Mouse (Mus musculus) layer of hippocampus, postnatal 25 days (tissue): ENCODE results near the gene Fam3b. TPM values are rescaled to one million over a fixed set of nuclear protein-coding genes. Genes with fewer than 3 reads are reported as not detected.

Source experiments
- DNase-seq, 2 experiments: peaks; one replicate each; pipeline ENCODE4 v3.0.0; 2022; ENCODE audit warnings: mixed read lengths in 2 of 2, low spot score in 1 of 2; ENCODE audit errors: extremely low spot score in 1 of 2
- total RNA-seq, 2 experiments: library from RNA; stranded (reverse); gene quantifications; 2 replicates each; pipeline ENCODE4 v1.2.3; 2021

Fam3b gene
- total RNA-seq = not detected

DNA sequence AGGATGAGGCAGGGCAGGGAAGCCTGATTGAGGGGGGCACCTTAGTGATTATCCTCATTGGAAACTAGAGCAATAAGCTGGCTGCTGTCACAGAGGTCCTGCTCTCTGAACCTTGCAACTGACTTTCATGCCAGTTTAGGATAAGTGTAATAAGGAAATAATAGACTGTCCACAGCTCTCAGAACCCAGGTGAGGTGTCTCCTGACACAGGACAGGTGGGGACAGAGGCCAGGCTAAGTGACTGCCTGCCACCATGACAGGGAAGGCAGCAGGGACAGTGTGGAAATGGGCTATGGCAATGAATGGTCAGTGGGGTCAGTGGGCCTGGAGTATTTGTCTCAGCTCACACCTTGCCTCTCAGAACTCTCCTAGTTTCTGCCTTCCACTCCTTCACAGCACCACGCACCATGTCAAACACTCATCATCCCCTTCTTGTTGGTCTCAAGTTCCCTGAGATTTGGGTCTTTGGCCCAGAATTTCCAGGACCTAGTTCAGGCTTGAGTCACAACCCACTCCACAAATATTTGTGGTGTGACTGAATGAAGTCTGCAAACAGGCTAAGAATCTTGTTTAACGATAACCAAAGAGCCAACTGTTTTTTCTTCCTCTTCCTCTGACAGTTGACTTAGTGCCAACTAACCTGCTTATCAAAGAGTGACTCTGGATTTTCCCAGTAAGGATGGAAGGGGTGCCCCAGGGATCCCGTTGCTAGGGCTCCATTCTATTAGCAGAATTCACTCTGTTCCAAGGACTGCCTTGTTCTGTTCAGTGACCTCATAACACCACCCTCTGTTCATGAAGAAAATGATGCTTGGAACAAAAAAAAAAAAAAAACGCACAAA is at the start of gene Fam3b:
TSS of gene Fam3b (minus strand) at position 718 of the 842 bp plus-strand sequence.
- DNase-seq = no peak

DNA sequence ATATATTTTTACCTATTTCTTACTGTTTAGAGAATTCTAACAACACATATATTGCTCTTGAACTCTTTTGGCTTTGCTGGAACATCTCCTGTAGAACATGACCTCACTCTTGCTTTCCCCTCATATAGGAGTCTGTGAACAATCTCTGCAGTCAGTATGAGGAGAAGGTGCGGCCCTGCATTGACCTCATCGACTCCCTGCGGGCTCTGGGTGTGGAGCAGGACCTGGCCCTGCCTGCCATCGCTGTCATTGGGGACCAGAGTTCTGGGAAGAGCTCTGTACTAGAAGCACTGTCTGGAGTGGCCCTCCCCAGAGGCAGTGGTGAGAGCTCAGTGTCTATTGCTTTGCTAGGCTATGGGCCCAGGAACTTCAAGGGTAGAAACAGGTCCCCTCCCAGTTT is 29.7 kb upstream of the Fam3b start:
- no peak for DNase-seq

DNA sequence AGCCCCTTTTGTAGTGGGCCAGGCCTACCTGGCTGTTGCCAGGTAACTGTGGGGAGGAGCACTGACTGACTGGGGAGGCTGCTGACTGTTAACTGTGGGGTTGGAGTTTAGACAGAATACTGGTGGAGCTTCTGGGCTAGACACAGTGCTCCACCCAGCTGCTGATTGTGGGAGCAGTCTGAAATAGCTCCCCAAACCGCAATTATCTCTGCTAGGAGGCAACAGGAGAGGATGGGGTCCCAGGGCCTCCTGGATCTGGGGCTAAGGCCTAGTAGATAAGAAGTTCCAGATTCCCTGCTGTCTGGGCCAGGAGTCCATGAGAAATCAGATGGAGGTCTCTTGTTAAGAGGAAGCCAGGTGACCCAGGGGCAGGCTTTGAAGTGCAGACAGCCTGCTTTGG is 22.2 kb upstream of the Fam3b start:
- DNase-seq = no peak

DNA sequence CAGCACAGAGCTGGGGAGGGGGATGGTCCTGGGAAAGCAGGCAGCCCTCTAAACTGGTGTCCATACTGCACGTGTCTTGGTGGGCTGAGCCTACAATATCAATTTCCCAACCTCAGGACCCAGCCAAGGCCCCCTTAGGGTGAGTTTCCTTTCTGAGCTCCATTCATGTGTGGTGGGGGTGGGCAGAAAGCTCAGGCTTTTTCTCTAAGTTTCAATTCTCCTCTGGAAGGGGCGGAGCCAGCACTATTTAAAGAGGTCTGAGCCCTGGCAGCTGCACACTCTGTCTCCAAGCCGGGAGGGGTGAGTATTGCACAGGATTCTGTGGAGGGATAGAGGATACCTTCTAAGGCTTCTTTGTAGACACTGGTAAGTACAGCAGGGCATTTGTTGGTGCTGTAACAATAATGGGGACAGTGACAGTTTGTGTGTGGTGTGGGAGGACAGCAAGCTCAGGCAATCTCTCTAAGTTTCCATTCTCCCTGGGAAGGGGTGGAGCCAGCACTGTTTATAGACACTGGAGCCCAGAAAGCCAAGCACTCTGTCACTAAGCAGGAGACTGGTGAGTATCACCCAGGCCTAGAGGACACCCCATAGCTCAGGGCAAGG is 21.3 kb upstream of the Fam3b start:
- DNase-seq = peak in 1 of 2 experiments; percentile 16

DNA sequence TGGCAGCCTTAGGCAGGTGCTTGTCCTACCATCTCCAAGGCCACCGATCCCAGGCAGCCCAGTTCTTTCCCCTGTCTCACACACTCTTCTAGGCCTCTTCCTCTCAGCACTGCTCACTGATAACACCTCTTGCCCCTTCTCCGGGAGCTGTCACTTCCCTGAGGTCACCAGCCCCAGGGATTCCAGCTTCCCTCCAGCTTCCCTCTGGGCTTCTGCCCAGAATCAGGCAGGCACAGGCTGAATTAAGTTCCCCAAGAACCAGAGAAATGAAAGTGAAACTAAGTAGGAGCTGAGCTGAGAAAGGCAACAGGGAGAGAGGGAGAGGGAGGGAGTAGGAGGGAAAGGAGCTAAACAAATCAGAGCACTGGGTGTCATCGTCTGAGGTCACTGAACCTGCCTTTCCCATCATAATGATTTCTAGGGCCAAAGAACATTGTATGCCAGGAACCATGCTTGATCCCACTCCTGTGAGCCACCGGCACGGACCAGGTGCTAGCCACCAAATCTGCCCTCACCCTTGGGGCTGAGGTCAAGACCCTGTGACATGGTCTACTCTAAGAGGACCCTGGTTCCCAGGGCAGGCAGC is 20.4 kb upstream of the Fam3b start:
- DNase-seq = peak; percentile 6 to 19

DNA sequence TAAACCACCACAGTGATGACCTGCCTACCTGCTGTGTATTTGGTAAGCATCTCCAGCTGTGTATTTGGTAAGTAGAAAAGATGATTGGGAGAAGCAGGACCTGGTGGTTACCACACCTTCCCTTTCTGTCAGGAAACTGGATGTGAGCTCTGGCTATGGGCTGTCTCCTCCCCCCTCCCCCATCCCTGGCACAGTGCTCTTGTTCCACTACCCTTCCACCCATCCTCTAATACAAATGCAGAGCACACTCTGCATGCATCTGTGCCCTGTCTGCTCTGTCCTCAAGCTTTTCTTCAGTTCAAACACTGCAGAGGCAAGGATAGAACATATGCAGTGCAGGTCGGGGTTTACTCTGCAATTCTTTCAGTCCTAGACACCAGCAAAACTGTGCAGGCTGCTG is 19.8 kb upstream of the Fam3b start:
- DNase-seq = no peak

DNA sequence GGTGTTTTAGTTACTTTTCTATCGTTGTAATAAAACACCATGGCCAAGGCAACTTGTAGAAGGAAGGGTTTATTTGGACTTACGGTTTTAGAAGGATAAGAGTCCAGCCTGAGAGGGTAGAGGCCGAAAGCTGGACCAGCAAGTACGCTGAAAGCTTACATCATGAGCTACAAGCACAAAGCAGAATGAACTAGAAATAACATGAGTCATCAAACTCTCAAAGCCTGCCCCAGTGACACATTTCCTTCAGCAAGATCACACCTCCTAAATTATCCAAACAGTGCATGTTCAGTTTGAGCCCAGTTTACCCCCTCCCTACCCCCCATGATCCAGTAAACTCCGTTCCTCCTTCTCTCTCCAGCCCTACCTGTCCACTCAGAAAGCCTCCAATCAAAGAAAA is 19.1 kb upstream of the Fam3b start:
- no peak for DNase-seq

DNA sequence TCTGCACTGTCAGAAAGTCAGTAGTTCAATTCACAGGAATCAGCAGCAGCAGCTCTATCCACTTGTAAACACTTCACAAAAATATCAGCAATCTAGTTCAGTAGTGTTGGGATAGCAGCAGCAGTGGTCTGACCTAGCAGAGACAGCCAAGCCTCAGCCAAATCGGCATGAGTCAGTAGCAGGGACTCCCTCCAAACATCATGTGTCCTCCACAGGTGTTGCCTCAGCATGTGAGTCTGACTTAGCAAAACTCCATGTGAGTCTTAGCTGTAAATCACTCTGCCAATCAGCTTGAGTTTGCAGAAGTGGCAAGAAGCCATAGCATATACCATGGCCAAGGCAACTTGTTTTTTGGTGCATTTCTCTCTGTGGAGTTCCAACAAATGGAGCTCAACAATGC is 18.5 kb upstream of the Fam3b start:
- DNase-seq = no peak

DNA sequence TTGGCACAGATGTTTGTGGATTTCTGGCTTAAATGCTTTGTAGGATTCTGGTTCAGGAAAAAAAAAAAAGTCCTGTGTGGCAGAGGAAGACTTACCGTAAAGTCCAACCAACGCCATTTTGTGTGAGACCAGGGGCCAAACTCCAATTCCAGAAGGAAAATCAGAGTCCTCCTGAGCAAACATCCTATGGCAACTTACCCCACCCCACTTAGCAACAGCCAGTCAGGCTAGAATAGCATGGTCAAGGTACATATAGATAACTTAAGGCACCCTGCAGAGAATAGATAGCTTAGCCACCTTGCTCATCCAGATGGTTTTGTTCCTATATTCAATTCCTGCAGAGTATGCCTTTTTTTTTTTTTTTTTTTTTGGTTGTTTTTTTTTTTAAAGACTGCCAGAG is 14.6 kb upstream of the Fam3b start:
- DNase-seq = no peak

DNA sequence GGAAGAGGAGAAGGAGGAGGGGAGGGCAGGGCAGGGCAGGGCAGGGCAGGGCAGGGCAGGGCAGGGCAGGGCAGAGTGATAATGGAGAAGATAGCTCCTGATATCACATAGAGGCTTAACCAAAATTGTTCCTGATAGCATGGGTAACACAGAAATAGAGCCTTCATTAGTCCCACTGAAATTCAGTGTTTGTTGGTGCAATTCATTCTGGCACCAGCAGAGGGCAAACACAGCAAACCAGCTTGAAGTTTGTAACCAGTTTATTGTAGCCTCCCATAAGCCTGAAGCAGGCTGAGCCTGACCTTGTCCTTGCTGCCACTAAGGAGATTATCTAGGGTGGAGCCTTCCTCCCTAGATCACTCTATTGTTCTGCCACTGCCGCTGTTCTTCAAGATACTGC is 8.4 kb upstream of the Fam3b start:
- DNase-seq = peak; percentile 17 to 70

DNA sequence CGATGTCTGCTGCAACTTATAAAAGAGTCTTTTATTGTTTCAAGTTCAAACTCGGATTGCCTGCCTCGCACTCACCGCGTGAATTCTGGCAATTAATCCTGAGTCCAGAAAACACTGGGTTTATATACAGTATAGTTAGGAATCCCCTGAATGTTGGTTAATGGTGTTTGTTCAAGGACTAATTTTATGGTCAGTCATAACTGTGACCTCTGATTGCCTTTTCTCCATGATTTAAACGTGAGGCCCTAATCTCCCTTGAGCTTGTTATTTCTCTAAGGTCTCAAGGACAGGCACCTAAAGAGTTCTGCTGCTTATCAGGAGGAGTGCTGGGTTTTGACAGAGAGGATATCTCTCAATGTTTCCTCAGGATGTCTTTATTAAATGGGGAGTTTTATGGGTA is 7.4 kb upstream of the Fam3b start:
- DNase-seq = no peak

DNA sequence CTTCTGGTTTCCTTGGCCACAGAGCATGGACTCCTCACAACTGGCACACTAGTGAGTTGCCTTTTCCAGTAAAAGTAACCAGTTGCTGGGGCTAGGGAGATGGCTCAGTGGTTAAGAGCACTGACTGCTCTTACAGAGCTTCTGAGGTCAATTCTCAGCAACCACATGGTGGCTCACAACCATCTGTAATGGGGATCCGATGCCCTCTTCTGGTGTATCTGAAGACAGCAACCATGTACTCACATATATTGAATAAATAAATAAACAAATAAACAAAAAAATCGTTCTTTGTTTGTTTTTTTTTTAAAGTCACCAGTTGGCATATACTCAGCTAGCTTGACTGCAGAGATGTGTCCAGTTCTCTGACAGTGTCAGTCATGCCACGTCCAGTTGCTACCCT is 1.7 kb upstream of the Fam3b start:
- DNase-seq = no peak

DNA sequence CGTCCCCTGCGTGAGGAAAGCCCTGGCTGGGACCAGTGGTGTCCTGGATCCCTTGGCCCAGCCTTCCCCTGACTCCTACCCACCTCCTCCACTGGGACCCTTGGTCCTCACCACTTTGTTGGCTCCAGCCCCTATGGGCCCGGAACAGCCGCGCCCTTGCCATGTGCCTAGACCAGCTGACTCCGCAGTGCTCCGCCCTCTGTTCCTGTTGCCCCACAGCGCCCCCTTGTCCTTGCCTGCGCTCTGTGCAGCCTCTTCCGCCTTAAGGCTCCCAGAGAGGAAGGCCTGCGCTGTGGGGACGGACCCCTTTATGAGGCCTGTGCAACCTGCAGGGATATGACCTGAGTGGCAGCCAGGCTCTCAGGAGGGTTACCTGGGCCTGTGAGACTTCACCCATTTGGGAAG is 2.3 kb downstream of the Fam3b start:
- DNase-seq = no peak

DNA sequence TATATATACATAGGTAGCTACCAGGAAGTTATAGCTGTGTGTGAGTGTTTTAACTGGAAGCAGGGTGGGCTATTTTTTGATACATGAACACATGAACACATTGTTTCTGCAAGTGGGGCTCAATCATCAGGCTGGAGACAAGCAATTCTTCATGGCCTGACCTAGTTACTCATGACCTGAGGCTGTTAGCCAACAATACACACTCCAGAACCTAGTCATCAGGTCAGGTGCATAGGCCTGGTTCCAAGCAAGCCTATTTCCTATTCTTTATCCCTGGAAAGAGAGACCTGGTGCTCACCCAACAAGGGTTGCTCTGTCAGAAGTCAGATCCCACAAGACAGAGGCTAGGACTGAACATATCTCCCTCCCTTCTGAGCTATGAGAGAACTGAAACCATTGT is 3.1 kb downstream of the Fam3b start:
- no peak for DNase-seq

DNA sequence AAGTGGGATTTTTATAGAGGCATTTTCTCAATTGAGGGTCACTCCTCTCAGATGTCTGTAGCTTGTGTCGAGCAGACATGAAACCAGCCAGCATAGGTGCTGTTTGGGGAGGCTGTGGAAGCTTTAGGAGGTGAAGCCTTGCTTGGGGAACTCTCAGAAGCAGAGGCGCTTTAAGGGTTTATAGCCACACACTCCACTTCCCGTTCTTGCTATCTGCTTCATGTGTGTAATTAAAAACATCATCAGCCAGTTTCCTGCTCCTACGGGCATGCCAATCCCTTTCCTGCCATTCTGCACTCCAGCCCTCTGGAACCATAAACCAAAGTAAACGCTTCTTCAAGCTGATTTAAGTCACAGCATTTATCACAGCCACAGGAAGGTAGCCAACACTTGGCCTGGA is 3.8 kb downstream of the Fam3b start:
- DNase-seq = no peak

DNA sequence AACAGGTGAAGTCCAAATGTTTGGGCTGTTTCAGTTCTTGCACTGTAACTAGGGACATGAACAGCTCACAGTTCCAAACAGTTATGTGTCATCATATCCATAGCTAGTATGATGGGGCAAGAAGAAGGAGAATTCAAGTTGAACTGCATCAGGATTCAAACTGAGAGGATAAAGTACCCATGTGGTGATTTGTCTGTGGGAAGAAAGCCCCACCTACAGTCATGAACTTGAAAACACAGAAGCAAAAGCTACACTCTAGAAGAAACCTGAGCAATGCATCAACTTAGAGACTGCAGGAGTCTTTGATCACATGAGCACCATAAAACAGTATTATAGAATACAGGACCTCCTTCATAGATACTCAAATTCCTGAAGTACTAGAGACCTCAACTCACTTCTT is 6.8 kb downstream of the Fam3b start:
- DNase-seq = no peak

DNA sequence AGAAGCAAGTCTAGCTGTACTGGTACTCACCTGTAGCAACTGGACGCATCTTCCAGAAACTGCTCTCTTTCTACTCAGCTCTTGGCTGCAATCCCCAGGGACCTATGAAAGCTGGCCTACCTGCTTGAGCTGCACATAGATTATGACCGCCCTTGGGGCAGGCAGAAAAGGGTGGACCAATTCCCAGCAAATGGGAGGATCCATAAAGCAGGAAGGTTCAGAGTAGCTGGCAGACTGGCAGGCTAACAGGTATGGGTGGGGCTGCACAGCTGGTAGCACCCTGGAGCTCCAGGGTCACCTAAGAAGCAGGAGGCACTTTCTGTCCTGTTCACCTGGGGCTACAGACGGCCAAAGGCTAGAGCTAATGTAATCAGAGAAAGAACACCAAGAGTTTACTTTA is 9.8 kb downstream of the Fam3b start:
- no peak for DNase-seq

DNA sequence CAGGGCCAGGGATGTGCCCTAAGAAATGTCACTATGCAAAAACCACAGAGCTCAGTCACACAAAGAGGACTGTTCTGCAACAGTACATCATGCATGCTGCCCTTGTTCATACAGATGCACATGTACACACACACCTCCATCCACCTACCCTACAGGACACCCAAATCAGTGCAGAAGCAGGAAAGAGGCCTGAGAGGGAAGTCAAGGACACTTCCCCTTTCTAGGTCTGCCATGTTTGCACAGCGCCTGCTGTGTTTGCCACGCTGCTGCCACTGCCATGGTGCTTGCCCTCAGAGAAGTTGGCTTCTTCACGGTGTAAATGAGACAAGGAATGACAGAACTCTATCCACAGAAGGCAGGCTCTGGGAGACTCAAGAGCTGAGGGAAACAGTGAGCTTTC is 10.8 kb downstream of the Fam3b start:
- DNase-seq = no peak

DNA sequence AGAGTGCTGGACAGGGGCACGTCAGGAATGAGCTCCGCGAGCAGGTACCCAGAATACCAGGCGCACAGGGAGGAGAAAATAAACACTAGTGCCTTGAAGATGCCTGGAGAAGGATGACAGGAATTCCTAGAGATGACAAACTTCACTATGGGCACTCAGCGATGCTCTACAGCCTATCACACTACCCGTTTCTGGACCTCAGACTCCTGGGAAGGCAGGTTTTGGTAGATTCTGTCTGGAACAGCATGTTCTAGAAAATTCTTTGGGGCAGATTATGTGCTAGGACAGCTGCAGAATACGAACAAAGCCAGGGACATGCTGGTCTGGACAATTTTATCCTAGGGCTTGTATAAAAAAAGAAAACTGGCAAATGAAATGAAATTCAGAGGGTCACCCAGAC is 13.7 kb downstream of the Fam3b start:
- DNase-seq = no peak

DNA sequence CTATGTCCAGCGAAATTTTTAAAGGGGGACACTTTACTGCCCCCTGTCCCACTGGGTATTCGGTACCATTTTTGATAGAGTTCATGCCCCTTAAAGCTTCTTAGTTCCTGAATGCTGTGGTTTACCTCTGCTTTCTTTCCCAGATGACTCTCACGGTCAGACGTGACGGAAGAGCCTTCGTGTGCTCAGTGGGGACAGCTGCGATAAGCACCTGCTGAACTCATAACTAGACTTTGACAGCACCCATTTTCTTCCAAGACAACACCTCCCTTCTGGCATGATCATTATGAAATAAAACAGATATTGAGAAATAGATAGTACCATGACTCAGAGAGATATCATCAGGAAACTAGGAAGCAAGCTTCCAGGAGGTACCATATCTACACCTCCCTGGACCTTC is 15.2 kb downstream of the Fam3b start:
- no peak for DNase-seq

DNA sequence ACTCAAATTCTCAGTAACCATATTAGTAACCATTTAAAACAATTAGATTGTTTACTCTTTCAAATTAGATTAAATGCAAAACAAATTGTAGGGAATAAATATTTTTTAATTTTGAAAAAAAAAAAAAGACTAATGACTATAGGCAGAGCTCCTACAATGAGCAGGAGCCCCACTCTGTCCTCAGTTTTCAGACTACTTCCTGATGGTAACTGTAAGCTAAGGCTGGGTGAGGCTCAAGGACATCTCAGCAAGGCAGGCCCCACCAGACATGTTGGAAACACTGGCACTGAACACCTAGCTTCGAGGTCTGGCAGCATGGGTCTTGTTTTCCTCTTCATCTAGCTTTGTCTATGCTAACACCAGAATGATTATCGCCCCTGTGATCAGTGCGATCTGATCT is 16.5 kb downstream of the Fam3b start:
- DNase-seq = no peak

DNA sequence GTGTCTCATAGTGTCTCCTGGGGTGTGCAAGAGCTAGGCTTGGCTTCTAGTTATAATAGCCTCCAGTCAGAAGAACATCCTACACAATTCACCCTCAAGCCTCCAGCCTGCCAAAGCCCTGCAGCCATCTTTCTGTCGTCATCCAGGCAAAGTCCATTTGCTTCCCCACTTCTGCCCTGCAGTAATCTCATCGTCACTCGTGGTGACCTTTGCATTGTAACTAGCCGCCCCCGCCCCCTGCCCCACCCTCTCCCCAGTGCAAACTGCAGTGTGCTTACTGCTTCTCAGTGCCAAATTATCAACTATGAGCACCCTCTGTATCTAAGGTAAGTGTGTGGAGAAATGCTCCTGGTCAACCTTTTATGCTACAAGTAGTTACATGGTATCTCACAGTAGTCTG is 16.9 kb downstream of the Fam3b start:
- DNase-seq = no peak
